Mouse (Mus musculus): ENCODE results near the gene Tnfsf4. TPM values are rescaled to one million over a fixed set of nuclear protein-coding genes. Genes with fewer than 3 reads are reported as not detected.

The Tnfsf4 gene
- total RNA-seq, 2 experiments from 2014 or later = not detected

DNA sequence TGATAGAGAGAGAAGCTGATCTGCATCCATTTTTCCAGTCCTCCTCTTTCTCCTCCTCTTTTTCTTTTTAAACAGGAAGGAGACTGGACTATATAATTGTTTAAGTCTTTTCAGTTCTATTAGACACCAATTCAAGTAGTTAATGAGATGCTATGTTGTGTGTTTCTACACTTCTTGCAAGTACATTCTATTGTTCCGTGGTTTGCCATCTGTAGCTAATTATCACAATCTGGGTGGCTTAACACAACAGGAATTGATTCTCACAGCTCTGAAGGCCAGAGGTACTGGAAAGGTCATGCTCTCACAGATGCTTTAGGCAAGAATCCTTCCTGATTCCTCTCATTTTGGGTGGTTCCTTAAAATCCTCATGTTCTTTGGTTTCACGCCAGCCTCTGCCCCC lies 7.9 kb downstream of the Tnfsf4 start:
- TF ChIP-seq CTCF (IDR thresholded peaks at IDR 0.05) = no peak
- H3K27ac ChIP-seq = no peak overlapping the region
- intact Hi-C loops (cut with DNase I) = loop anchor here (5.0 kb wide), 1 partner anchor 99 kb away; no protein-coding TSS in a partner anchor
- DNase-seq = no peak
- H3K4me3 ChIP-seq = no peak overlapping the region

DNA sequence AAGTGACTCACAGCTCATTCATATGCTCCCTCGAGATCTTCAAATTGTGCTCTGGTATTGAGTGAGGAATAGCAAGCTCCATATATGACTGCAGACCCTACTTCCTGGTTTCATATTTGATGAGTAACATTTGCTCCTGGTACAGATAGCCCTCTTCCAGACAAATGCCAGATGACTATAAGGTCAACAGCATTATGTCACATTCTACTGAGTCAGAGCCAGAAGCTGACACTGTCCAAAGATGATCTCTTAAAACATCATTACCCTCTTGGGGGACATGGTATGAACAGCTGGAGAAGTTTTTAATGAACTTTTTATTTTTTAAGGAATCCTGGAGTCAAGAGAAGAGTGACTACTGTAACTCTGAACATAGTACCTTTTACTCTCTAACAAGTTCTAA lies 11.3 kb downstream of the Tnfsf4 start:
- intact Hi-C loops (cut with DNase I) = no loop called here
- no peak overlapping the region for H3K27ac ChIP-seq
- TF ChIP-seq CTCF (IDR thresholded peaks at IDR 0.05) = no peak

DNA sequence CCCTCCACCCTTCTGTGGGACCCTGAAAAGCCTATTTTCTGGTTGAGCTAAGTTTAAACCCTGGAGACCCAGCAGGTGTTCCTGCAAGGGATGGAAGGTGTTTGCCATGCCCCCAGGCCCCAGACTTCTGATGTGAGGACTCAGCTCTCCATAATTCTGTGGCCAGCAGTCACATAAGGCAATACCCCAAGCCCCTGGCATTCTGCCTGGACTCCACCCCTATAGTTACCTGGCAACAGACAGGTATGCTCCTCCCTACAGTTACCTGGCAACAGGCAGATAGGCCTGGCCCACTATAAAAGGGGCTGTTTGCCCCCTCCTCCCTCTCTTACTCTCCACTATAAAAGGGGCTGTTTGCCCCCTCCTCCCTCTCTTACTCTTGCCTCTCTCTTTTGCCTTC lies 24.7 kb downstream of the Tnfsf4 start:
- no peak overlapping the region for H3K27ac ChIP-seq
- DNase-seq = no peak
- no peak overlapping the region for H3K4me3 ChIP-seq
- TF ChIP-seq CTCF (IDR thresholded peaks at IDR 0.05) = no peak
- intact Hi-C loops (cut with DNase I) = no loop called here

More for the DNA sequence above, 11.3 kb downstream of the Tnfsf4 start:
- DNase-seq = no peak
- no peak overlapping the region for H3K4me3 ChIP-seq

DNA sequence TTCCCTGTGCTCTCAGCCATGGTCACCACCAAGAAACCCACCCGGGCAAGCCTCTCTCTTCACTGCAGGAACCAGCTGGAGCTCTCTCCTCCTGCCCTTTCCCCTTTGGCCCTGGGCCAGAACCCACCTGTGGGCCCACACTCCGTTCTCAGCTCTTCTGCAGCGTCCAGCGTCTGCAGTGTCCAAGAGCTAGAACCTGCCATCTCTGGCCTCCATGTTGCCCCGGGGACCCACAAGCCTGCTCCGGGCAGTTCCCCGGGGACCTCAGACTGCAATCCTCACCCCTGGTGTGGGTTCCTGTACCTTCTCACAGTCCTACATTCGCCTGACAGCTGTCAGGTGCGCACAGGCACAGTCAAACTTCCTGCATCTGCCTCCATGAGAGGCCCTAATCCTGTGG lies 25.4 kb downstream of the Tnfsf4 start:
- intact Hi-C loops (cut with DNase I) = no loop called here
- DNase-seq = no peak
- no peak overlapping the region for H3K4me3 ChIP-seq
- H3K27ac ChIP-seq = no peak overlapping the region
- no peak for TF ChIP-seq CTCF (IDR thresholded peaks at IDR 0.05)

DNA sequence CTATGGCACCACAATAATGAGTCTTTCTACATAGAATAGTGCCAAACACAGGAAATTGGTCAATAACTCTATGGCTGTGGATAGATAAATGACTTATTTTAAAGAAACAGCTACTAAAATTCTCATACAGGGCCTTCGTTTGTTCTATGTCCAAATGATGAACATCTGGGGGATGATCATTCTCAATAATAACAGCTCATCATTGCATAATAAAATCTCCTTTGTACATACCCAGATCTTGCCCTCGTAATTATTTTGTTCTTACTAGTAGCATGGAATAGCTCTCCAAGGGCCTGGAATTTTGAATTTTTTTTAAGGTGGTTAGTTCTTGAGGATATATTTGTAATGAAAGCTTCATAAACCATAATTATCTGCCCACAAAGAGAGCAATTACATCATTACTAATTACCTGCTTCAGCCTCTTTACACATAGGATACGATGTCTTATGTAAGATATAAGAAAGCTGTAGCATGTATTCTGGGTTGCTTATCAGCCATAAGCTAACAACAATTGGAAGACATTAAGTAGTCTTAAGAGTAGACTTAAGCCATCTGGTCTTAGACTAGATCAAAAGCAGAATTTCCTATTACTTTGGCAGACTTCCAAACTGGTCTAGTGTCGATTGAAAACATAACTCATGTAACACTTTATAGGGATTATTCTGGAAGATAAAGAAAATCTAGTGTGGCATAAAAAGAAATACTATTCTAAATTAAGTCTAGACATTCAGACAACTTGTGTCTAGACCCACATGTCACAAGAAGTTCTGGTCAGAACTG lies 31.3 kb downstream of the Tnfsf4 start:
- Histone ChIP-seq H3K4me3 (no peak overlapping the region), H3K27ac (no peak overlapping the region)
- no peak for DNase-seq
- TF ChIP-seq CTCF (IDR thresholded peaks at IDR 0.05) = no peak
- intact Hi-C loops (cut with DNase I) = no loop called here

DNA sequence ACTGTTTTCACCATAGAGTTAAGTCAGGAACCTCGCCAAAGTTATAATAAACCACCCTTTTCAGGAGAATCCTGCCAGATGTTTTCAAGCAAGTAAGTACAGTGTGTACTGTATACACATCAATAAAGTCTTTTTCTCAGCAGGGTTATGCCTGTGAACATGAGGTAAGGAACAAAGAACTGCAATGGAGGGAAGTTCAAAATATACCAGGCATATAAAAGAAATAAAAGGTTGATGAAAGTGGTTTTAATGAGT lies 31.8 kb downstream of the Tnfsf4 start:
- TF ChIP-seq CTCF (IDR thresholded peaks at IDR 0.05) = no peak
- intact Hi-C loops (cut with DNase I) = no loop called here

DNA sequence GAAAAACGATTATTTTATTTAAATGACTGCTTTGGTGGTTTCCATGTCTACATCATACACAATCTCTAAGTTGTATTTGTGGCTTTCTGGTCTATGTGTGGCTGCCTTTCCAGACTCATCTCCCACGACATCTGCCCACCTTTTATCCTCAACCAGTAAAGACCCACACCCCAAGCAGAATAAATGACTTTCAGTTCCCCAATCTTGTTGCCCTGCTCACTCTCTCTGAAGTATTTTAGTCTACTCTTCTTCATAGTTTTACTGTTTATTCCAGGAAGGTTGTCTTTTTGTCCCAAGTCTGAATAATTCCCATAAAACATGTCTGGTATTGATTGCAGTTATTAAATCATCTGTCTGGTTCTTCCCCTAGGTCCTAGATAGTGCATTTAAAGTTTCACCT lies 40.6 kb downstream of the Tnfsf4 start:
- TF ChIP-seq CTCF (IDR thresholded peaks at IDR 0.05) = no peak
- no peak for DNase-seq
- no peak overlapping the region for H3K27ac ChIP-seq
- intact Hi-C loops (cut with DNase I) = no loop called here
- H3K4me3 ChIP-seq = no peak overlapping the region

More for the DNA sequence above, 31.8 kb downstream of the Tnfsf4 start:
- Histone ChIP-seq H3K27ac (no peak overlapping the region), H3K4me3 (no peak overlapping the region)
- no peak for DNase-seq

DNA sequence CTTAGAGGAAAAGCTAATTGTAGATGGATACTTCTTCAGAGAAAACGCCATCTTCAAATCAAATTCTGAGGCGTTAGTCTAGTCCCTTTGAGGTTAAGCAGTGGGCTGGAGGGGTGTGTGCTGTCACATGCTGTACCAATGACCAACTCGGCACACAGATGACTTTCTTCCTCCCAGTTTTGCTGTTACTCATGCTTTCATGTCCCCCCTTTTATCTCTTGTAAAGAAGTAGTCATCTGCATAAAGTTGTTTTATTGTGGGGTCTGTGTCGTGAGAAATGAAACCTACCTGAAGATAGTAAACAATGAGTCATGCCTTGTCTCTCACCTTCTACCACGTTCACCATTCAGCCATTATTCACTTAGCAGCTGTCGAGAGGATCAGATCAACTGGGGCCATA lies 41.3 kb downstream of the Tnfsf4 start:
- intact Hi-C loops (cut with DNase I) = no loop called here
- H3K4me3 ChIP-seq = no peak overlapping the region
- no peak overlapping the region for H3K27ac ChIP-seq
- DNase-seq = no peak
- no peak for TF ChIP-seq CTCF (IDR thresholded peaks at IDR 0.05)

DNA sequence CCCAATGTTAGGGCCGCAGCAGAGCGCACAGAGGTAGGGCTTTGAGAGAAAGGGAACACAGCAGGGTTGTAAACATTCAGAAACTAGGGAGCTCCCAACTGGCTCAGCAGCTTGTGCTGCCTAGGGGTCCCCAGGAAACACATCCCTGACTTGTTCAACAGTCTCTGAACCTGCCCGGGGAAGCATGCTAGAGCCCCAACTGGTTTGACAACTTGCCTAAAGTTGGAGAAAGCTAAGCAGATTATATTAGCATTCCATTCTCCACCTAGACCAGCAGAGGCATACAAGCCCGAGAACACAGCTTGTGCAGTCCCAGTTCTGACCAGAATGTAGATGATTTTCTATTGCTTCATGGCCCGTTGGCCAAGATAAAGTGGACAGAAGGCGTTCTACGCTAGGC lies 49.6 kb downstream of the Tnfsf4 start:
- DNase-seq = no peak
- TF ChIP-seq CTCF (IDR thresholded peaks at IDR 0.05) = no peak
- Histone ChIP-seq H3K27ac (no peak overlapping the region), H3K4me3 (no peak overlapping the region)
- intact Hi-C loops (cut with DNase I) = no loop called here

DNA sequence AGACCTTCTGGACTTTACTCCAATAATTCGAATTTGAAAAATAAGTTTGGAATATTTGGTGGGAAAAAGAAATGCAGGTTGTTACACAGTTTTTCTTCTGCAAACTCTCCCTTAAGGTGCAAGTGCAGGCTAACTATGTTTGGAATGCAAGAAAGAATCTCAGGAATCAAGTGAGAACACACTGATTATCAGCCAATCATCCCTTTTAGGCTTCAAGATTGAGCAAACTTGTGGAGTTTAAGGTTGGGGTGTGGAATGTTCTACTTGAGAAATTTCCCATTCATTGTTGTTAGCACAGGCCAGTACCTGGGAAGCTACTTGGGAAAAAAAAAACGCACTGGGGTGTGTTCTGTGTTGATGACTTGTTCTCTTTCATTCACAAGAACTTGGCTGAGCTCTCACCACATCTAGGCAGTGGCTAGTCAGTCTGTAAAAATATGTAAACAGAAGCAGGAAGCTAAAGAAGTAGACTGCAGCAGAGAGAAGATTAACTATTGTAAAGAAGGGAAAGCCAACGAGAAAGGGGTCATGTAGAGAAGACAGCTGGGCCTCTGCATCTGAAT lies 56.6 kb downstream of the Tnfsf4 start:
- DNase-seq = no peak
- TF ChIP-seq CTCF (IDR thresholded peaks at IDR 0.05) = no peak
- Histone ChIP-seq H3K27ac (no peak overlapping the region), H3K4me3 (no peak overlapping the region)
- intact Hi-C loops (cut with DNase I) = no loop called here

DNA sequence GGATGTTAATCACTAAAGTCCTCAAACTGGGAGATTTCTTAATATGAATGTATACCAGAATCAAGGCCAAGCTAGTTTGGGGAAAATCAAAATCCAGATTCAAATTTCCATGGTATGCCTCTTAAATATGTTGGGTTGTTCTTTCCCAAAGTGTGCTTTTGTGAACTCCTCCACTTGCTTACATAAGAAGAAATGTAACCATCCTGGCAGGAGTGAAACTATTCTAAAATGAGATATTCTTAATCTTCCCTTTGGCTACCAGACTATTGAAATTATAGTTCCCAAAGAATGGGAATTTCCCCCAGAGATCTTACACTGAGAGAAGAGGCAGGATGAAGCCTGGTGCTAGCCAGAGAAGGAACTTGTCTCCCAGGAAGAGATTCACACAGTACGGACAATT lies 57.0 kb downstream of the Tnfsf4 start:
- H3K4me3 ChIP-seq = no peak overlapping the region
- H3K27ac ChIP-seq = no peak overlapping the region
- intact Hi-C loops (cut with DNase I) = no loop called here
- DNase-seq = no peak
- TF ChIP-seq CTCF (IDR thresholded peaks at IDR 0.05) = no peak

DNA sequence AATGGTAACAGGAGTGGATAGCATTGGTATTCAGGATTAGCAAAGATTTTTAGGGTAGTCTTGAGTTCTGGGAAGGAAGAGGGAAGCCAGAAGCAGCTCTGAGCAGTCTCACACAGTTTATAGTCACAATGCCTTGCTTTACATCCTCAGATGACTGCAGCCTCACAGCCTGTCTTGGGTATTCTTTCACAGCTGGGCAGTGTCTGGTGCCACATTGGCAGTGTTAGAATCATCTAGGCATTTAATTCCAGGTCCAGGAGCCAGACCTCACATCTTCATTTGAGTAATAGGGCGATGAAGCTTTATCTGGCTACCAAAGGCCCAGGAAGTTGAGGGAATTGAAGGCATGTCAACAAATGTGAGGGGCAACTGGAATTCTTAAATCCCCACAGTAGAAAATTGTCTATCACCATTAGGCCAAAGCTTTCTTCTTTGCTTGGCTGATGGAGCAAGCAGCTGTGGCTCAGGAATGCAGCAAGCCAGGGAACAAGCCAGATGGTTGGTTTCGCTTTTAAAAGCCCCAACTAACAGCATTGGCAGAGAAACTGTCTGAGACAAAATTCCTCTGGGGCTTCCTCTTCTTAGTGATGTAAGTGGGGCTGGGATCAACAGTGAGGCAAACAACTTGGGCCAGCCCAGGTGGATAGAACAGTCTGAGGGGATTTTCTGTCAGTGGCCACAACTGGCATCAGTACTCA lies 68.3 kb downstream of the Tnfsf4 start:
- H3K27ac ChIP-seq = peak overlapping the region; percentile 48
- DNase-seq = peak; percentile 53
- no peak overlapping the region for H3K4me3 ChIP-seq
- TF ChIP-seq CTCF (IDR thresholded peaks at IDR 0.05) = no peak
- intact Hi-C loops (cut with DNase I) = no loop called here

Other genes starting within 250 kb of the Tnfsf4 start
- not detected for gene Tex50, start 236.1 kb upstream of the Tnfsf4 start, total RNA-seq (2021)
- 100 to 1,000 TPM; 104 to 168 TPM for gene Prdx6, start 144.2 kb upstream of the Tnfsf4 start, total RNA-seq (2021)
- gene Tnfsf18, start 99.2 kb downstream of the Tnfsf4 start, total RNA-seq (2021) = not detected